Mouse (Mus musculus) Muller cell, postnatal 12 days (primary cell): ENCODE data around the gene Psmg1.

Experiments
- DNase-seq: peaks from one replicate; pipeline ENCODE4 v3.0.0-alpha.2; 2015; ENCODE audit errors: inconsistent ontology term

The Psmg1 gene

DNA sequence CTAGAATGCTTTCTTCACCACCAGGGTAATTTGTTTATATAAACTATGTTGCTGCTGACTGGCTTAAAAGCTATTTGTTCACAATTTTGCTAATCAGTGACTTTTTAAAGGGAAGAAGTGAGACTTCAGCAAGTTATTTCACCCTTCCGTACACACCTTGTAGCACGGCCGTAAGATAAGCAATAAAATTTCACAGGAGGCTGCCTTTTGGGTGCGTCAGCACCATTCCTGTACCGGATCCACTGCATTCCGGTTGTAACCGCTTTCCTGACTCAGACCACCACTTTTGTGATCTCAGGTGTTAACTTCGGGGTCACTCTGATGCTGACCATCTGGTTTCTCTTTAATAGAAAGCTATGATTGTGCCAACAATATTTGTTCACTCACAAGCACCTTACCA is 32.7 kb downstream of the Psmg1 start:
- DNase-seq: no peak

GRCm38 (mm10) chr16:95956618-95957017 is 34.1 kb downstream of the Psmg1 start:
- no peak for DNase-seq

DNA sequence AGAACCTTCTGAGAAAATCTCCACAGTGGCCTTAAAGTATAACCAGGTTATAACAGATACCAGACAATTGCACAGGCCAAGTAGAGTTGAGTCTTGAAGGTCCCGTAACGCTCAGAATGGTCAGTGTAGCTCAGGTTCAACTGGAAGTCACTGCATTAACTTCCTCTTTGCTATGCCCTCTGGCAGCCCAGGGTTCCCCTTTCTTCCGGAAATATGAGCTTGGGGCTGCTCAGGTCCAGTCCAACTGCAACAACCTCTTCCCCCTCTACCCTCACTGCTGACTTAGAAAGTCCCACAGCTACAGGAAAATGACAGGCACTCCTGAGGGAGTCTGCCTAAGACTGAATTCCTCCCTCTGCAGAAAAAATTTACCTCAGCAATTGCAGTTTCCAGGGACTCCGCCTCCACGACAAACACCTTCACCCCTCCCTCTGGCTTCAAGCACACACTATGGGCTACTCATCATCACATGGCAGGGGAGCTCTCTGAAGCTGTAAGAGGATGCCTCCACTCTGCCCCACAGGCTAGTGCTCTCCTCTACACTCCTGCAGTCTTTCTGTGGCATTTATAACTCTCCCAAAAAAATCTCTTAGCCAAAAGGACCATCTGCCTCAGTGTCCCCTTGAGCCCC is 34.9 kb downstream of the Psmg1 start:
- DNase-seq: no peak

GRCm38 (mm10) chr16:95954341-95954740 is 36.4 kb downstream of the Psmg1 start:
- no peak for DNase-seq

DNA sequence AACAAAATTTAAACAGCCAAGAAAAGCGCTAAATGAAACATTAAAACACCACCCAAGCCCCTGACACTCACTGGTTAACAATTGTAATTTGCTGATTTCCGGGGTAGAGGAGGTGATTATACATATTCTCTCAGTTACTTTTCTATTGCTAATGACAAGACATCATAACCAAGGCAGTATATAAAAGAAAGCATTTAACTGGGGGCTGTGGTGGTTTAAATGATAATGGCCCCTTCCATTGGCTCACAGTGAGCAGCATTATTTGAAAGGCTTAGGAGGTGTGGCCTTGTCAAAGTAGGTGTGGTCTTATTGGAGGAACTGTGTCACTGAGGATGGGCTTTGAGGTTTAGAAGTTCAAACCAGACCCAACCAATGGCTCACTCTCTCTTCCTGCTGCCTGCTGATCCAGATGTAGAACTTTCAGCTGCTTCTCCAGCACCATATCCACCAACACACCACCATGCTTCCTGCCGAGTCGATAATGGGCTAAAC is 37.6 kb downstream of the Psmg1 start:
- DNase-seq: no peak

GRCm38 (mm10) chr16:95951471-95951870 is 39.3 kb downstream of the Psmg1 start:
- DNase-seq: no peak

DNA sequence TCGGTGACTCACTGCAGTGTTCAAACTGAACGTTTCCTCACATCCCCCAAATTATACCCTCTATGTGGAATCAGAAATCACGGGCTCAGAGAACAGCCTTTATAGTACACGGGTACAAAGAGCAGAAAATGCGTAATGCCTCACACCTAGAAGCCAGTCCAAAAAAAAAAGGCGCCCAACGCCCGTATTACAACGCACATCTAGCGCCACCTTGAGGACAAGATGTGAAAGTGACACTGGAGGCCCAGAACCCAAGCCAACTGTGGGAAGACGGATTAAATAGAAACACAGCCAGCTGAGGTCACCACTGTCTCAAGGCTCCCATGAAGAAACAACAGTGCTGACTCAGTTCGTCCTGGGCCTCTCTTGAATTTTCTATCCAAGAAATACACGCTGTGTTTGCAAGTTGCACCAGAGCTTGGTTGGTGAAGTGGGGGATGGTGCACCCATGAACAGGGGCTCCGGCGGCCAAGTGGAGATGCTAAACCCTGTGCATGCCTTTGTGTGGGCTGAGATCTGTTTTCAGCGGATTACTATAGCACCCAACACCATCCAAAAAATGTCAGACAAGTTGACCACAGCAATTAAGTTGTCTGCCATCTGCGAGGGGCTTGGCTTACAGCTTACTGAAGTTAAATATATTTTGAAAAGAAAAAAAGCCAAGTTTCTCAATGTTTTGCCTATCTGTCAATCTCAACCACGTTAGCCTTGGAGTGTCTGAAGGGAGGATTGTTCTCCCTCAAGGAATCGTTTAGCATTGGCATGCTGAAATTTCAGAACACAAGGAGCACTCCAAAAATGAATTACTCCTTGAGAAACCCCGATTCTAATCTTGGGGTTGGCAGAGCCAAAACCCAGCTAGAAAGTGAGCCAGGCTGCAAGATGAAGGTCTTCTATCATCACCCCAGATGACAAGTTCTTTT is 45.1 kb downstream of the Psmg1 start:
- peak; percentile 74 for DNase-seq

GRCm38 (mm10) chr16:95943186-95943585 is 47.6 kb downstream of the Psmg1 start:
- no peak for DNase-seq

GRCm38 (mm10) chr16:95941575-95941974 is 49.2 kb downstream of the Psmg1 start:
- no peak for DNase-seq

GRCm38 (mm10) chr16:95935495-95935961 is 55.2 kb downstream of the Psmg1 start:
- DNase-seq: no peak

DNA sequence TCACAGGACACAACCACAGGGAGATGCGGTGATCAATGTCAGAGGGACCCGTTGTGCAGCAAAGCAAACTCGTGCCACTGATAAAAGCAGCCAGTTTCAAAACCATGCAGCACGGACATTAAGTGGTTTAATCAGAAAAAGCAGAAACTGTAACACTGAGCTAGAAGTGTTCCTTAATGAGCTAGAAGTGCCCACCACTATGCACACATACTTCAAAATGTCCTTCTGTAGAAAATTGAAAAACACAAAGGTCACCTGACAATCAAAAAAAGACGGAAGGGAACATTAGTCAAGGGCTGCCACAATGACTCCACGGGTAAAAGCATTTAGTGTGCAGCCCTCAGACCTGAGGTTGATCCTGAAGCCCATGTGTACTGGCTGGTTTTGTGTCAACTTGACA is 57.9 kb downstream of the Psmg1 start:
- no peak for DNase-seq

- DNase-seq: no peak
Measured at GRCm38 (mm10) chr16:95931509-95931908, 59.3 kb downstream of the Psmg1 start.
